Mouse (Mus musculus) kidney, adult 18-20 months (tissue): ENCODE data around the gene Sp9.

ENCODE experiments used
- DNase-seq: peaks from one replicate; pipeline ENCODE4 v3.0.0; 2021

Sp9 gene

DNA sequence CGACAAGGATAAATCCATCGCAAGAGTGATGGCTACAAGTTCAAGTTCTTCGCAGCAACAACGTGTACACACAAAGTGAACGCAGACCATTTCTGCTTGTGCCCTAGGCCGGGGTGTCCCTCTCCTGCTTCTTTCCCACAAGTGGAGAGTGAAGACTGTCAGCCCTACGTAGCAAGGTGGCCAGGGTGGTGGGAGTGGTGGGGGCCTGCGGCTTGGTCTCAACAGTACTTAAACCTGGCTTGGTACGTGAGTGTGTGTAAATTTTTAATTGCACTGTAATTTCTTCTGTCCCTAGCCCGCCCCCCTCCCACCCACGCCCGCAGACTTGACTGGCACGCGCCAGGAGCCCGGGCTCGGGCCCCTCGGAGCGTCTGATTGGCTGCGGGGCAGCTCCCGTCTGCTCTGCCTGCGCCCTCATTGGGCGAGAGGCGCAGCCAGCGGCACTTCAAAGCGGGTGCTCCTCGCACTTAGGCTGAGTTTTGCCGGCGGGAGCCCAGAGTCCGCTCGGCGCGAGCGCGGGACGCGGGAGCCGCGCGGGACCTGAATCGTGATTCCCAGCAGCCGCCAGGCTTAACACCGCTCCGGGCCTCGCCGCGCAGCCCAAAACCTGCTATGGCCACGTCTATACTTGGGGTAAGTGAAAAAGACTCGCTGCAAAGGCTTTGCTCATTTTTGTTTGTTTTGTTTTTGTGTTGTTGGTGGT is at the start of gene Sp9:
Sp9 (plus strand) TSS at position 467 of the 703 bp plus-strand sequence.
- peak; percentile 56 for DNase-seq

DNA sequence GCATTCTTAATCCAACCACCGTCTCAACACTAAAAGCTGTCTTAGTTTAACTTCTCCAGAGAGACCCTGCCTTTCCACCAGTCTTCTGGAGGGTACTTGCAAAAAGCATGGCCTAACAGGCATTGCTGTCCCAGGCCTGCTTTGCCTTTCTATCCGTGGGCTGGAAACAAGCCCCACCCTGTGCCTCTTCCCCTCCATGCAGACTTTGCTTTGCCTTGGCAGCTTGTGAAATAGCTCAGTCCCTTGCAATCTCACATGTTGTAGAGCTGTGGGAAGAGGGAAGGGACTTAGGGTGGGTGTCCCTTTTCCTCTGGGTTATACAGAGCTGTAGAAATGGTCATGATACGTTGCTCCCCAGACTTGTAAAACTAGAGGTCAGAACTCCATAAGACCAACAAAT is 40.6 kb upstream of the Sp9 start:
- no peak for DNase-seq

DNA sequence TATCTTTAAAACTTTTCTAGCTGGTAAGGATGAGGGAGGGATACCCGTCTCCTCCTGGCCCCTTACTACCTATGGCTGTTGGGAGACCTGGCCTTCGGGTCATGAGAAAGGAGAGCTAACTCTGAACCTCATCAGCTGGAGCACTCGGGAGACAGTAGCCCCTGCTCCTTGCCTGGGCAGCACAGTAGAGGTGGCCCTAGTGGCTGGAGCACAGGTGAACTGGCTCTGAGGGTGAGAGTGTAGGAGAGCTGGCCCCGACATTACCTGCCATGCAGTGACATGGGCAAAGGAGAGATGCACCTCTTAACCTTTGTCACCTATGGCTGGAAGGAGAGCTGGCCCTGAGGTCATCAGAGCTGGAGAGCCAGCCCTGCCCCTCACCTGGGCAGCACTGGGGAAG is 30.4 kb upstream of the Sp9 start:
- no peak for DNase-seq

DNA sequence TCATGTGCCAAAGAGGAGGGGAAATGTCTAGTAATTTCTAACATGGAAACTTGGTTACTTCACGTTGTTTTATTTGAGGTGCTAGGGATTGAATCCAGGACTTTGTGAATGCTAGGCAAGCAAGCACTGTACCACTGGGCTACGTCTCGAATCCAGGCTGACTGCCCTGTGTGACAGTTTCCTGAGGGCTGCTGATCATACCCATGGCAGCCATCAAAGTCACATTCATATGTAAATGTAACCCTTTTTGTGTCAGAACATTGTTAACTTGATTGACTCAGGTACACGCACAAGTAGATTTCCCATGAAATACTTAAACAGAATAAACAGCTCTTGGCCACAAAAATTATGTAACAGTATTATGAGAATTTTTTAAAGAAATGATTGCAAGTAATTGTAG is 23.0 kb upstream of the Sp9 start:
- DNase-seq = no peak

DNA sequence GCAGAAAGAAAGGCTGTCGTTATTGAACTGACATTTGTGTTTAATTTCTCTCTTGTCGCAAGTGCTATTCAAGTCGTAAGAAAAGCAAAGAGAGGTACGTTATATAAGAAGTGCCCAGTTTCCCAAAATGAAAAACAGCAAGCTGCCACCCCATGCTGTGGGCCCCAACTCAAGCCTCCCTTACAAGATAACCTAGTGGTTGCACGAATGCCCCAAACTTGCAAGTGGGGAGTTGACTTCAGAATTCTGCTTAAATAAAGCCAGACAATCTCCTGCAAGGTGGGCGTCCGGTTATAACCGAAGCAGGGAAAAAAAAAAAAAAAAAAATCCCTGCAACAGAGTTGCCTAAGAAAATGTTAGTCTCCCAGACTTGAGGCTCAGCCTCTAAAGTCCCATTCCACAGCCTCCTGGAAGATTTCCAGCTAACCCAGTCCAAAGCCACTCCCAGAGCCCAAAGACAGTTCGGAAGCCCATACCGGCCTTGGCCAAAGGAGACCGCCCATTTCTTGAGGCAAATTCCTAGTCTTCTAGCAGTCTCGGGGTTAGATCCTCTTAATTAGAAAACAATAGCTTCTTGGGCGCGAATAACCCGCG is 8.5 kb upstream of the Sp9 start:
- DNase-seq = no peak

DNA sequence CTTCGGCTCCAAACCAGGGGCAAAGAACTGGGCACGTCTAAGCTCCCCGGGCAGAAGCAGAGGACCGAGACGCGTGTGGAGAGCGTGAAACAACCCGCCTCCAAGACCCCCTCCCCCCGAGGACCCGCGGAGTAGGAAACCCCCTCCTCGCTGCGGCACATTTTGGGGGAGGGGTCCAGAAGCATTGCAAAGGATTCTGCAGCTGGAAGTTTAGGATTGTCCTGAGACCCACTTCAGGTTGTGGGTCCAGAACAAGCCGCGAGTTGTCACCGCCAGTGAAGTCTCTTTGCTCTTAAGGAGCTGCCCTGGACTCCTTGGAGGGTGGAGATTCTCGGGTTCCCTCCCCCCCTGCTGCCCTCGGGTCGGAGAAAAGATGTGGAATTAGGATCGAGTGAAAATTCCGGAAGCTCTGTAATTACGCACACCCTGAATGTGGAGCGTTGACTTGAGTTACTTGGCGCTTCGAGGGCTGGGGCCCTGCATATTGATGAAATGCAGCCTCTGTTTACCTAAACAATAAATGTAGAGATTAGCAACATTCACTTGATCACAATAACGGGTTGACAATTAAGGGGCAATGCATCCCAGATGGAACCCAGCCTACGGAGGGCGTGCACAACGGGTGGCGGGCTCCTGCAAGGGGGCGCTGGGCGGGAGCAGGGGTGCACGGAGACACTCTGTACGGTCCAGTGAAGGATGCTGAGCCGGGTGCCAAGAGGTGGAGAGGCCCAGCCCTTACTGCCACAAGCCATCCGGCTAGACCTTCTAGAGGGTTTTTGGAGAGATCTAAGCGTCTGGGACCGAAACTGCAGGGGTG is 7.7 kb upstream of the Sp9 start:
- DNase-seq = no peak

DNA sequence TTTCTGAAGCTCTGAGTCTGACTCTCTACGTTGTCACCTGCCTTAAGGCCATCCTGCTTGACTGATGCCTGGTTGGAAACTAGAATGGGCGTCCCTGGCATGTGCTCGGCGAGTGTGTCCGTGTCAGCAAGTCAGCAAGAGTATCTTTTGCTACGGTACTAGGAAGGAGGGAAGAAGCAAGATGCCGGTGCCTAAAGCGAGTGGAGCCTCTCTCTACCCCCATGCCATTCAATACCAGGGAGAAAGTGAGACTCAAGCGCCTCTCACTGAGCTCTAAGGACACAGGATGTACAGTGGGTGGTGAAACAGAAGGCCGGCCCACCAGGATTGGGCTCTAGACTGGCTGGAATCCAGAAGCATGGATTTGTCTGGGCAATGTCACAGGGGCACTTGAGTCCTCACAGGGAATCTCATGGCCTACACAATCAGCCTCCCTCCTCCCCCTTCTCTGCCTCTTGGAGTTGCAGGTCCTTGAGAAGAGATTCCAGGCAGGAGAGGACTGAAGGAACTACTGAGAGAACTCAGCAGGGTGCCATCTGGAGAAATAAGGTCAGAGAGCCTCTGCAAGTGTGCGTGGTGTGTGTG is 7.0 kb upstream of the Sp9 start:
- DNase-seq = no peak

DNA sequence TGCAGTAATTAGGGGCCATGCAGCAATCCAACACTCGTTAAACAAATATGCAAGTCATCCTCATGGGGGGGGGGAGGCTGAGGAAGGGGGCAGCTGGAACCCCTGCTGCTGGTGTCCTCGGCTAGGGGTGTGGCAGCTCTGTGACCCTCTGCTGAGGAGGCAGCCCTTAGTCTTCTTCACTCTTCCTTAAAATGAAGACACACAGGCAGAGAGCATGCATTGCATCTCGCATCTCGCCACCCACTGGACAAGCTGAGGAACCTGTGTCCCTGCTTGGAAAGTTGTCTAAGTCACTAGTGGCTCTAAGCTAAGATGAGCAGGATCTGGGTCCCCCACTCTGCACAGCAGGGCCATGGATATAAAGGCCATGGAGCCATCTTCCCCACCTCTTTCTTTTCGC is 5.7 kb upstream of the Sp9 start:
- DNase-seq = no peak

DNA sequence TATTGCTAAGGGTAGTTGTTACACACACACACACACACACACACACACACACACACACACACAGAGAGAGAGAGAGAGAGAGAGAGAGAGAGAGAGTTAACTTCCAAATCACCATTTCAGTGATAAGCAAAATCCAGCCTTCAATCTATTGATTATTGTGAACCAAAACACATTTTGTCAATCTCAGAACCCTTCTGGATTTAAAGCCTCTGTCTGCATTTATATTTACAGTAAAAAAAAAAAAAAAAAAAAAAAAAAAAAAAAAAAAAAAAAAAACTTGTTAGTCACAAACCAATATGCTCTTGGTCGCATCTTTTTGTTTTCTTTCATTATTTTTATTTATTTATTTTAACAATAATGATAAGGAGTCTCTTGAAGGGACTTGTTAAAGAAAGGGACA is 5.1 kb upstream of the Sp9 start:
- no peak for DNase-seq

DNA sequence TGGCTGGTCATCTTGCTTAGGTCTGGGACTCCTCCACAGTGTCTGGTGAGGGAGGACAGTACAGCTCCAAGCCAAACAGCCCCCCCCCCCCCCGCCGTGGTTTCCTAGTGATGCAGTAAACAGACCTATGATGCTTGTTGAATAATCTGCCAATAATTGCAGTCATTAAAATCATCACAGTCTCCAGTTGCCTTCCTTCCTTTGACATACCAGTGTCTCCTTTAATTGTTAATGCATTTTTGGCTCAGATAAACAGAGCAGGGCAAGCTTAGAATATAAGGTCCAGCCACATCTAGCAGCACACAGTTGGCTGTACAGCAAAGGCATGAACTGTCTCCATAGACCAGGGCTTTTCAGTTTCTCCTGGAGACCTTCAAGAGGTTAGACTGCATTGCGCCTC is 4.5 kb upstream of the Sp9 start:
- DNase-seq = no peak

DNA sequence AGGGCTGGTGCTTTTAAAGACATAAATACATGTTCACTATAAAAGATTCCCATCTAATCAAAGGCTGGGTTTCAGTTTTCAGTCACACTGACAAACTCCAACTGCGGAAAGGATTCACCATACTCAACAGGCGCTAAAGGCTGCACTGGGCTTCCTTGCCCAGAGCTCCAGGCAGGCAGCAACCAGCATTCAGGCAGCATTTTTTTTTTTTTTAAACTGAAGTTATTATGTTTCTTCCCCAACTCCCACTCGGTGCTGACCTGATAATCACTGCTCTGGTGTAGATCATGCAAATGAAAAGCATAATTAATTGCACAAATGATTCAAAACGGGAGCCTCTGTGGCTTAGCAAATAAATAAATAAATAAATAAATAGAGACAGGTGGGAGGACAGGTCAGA is 3.9 kb upstream of the Sp9 start:
- no peak for DNase-seq

DNA sequence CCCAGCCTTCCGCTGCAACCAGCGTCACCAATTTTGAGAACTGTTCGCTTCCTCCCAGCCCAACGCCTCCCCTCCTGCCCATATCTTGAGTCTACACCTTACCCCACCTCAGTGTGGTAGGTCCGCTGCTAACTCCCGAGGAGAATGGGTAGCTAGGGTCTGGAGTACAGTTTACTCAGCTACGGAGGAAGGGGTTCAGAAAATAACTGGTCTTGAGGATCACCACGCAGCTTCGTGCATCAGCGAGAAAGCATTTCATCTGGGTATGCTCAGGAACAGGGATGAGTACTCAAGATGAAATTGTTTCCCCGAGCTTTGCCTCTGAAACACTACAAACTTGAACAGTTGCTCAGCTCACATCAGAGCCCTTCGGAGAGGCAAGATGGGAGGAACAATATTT is 3.4 kb upstream of the Sp9 start:
- DNase-seq = no peak

DNA sequence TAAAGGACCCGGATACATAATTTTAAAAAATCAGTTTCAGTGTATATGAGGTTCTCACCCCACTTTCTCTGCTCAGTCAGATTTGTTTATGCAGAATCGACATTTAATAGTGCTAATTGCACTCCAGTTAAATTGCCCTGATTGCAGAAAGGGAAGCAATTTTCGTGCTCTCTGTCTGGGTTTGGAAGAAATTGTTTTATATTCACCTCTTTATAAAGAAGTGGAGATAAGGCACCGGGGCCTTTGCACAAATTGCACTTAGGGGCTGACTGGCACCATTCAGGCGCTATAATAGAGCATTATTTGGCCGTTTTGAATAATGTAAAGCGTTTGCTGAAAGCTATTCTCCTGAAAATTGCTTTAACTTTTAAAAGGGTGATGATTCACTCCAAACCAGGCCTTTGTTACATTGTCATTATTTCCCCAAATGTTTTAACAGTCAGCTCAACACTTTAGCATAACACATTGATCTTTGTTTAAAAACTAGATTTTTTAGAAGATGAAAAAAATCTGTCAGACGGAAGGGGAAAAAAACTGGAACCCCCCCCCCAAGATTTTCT is 2.8 kb upstream of the Sp9 start:
- DNase-seq = no peak

DNA sequence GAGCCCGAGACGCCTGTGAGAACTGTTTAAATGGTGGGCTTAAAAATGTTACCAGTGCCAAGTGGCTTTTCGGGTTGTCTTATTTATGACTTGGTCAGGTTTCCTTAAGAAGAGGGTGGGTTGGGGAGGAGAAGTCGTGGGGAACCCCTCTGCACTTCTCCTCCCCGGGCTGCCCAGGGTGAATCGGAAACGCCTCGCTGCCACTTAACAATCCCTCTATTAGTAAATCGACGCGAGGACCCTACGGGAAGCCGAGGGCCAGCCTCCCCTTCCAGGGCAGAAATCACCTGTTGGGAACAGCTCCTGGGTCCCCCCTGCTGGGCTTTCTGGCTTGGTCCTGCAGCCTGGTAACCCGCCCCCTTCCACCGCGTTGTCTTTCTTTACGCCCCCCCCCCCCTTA is 2.1 kb upstream of the Sp9 start:
- DNase-seq = no peak

DNA sequence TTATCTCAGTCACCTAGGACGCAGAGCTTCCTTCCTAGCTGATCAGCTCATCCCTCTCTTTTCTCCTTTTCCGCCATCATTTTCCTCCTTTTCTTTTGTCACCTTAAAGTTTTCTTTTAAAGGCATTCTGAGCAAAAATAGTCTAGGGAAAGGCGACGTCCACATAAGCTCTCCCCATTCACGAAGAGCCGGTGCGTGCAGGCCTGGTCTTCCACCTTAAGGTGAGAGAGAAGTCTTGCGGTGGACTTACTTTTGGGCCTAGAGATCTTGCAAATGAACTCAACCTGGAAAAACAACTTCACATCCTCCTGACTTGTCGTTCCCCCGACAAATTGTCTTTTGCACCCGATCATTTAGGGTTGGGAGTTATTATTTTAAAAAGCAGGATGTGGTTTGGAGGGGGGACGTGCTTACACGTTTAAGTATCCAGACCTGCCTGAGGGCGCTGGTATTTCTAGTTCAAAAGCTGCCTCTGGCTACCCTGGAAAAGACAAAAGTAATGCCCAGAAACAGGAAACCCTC is 1.6 kb upstream of the Sp9 start:
- no peak for DNase-seq

DNA sequence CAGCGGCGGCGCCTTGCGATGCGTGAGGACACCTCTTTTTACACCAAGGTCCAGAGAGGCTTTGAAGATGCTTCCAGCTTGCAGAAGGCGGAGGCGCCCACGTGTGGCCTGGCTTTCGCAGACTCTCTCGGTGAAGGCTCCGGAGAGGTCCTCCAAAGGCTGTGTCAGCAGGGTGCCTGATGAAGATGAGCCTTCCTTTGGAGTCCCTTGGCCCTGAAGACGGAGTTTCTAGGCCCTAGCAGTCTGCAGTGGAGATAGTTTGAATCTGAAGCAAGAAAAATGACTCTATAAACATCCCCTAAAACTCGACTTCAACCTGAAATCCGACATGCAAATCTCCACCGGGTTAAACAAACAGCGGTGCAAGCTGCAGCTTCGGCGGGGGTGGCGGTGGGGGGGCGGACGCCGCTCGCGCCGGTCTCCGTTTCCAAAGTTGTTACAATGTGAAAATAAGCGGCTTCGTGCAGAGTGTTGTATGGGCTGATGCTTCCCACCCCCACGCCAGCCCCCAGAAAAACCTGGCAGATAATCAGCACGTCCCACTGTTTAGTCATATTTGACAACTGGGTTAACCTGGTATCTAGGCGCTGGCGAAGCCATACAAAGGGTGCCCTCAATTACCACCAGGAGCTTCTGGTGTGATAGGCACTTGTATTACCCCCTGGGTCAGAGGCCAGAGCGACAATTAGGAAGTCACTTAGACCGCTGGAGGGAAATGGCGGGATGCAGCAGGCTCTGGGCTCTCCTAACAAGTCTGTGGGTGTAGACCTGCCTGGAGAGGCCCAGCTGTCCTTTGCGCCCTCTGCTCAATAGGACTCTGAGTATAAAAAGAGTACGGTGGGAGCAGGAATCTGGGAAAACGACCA is 899 bp upstream of the Sp9 start:
- DNase-seq = peak; percentile 48

DNA sequence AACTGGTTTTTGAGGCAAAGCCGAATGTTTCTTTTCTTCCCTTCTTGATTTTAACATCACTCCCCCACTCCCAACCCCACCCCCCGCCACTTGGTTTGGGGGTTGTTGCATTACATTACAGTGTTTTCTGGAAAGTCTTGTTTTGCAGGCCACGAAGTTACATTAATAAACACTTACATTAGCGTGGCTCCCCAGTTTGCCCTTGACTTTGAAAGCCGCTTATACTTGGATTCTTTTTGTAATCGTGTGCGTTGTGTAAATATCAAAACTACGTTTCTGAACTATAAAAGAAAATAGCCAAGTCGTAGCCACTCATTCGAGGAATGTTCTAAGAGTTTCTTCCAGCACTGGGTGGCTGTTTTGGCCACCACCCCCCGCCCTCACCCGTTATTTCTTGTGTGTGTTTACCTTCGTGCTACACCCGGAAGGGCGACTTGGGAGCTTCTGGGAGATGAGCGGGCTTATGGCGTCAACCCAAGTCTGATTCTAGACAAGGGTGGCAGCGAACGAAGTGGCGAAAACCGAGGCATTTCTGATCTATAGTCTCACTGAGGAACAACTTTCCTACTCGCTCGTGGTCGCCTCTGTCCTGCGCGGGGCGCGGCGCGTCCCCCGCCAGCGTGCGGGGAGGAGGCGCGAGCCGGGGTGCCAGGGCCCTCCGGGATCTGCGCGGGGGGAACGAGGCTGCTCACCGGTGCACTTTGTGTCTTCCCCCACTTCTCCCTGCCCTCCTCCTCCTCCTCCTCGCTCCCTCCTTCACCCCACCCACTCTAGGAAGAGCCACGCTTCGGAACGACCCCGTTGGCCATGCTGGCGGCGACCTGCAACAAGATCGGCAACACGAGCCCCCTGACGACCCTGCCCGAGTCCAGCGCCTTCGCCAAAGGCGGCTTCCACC is 875 bp downstream of the Sp9 start:
- DNase-seq = peak; percentile 47

DNA sequence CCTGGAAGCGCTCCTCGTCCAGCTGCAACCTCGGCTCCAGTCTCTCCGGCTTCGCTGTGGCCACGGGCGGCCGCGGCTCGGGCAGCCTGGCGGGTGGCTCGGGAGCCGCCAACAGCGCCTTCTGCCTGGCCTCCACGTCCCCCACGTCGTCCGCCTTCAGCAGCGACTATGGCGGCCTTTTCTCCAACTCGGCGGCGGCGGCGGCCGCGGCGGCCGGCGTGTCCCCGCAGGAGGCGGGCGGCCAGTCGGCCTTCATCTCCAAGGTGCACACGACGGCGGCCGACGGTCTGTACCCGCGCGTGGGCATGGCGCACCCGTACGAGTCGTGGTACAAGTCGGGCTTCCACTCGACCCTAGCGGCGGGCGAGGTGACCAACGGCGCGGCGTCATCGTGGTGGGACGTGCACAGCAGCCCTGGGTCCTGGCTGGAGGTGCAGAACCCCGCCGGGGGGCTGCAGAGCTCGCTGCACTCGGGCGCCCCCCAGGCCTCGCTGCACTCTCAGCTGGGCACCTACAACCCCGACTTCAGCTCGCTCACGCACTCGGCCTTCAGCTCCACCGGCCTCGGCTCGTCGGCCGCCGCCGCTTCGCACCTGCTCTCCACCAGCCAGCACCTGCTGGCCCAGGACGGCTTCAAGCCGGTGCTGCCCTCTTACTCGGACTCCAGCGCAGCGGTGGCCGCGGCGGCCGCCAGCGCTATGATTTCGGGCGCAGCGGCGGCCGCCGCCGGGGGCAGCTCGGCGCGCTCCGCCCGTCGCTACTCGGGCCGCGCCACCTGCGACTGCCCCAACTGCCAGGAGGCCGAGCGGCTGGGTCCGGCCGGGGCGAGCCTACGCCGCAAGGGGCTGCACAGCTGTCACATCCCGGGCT is 1.8 kb downstream of the Sp9 start:
- peak; percentile 46 for DNase-seq

DNA sequence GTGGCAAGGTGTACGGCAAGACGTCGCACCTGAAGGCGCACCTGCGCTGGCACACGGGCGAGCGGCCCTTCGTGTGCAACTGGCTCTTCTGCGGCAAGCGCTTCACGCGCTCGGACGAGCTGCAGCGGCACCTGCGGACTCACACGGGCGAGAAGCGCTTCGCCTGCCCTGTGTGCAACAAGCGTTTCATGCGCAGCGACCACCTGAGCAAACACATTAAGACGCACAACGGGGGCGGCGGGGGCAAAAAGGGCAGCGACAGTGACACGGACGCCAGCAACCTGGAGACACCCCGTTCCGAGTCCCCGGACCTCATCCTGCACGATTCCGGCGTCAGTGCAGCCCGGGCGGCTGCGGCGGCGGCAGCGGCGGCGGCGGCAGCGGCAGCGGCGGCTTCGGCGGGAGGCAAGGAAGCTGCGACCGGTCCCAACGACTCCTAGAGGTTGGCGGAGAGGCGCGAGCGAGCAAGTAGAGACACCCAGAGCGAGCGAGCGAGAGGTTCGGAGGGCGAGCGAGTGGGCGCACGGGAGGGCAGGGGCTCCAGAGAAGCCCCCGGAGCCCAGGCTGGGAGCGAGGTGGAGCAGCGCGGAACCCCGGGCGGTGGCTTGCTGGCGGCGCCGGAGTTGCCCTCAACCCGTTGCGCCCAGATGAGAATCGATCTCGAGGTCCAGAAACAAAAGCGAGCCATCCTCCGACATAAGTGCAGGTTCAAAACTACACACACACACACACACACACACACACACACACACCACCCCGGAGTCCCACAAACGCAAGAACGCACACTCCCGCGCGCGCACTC is 2.6 kb downstream of the Sp9 start:
- peak; percentile 68 for DNase-seq
